In genomic region chr2:73526691-73527090, GRCm38 (mm10) we compare ENCODE assay signal across 8 mouse cellular contexts. TPM values are rescaled to one million over a fixed set of nuclear protein-coding genes. Genes with fewer than 3 reads are reported as not detected.
DNase-seq lines count a peak whose midpoint lies in the region; ATAC-seq and TF ChIP-seq lines count a peak whose summit lies in the region.

No protein-coding gene starts in this region.

- no peak for TF ChIP-seq POLR2A in spleen, adult 2 months (IDR thresholded peaks at IDR 0.05; ENCODE audit: low read depth, low read length)

- ATAC-seq in limb, embryonic 11.5 days (ENCODE audit: insufficient number of reproducible peaks, low FRiP score, low TSS enrichment, low read depth), result no peak
- ATAC-seq in megakaryocyte-erythroid progenitor cell, adult 5-6 weeks (replicated peaks; ENCODE audit: low FRiP score, low TSS enrichment, poor library complexity, severe bottlenecking), result no peak
- ATAC-seq in erythroid progenitor cell, adult 5-6 weeks (replicated peaks; ENCODE audit: low FRiP score, poor library complexity, severe bottlenecking), result no peak

- TF ChIP-seq CTCF in spleen, adult 2 months (IDR thresholded peaks at IDR 0.05; ENCODE audit: extremely low read depth, insufficient read depth, insufficient read length, insufficient replicate concordance), result no peak

- peaks cover 2% of the 10 kb centered on the region; the same call in 1 of the 2 replicates for H3K4me1 ChIP-seq in spleen, adult 2 months (ENCODE audit: control insufficient read depth, insufficient read depth, insufficient read length)
- peaks cover 33% of the 10 kb centered on the region for H3K4me1 ChIP-seq in limb, embryonic 11.5 days (ENCODE audit: control insufficient read depth, insufficient read depth, low read length)

- 50% methylated on average over 9 of the region's 9 CpGs for WGBS in spleen, adult 2 months
- WGBS in limb, embryonic 11.5 days, result 78% methylated on average over 9 of the region's 9 CpGs

- H3K9ac ChIP-seq in limb, embryonic 11.5 days (ENCODE audit: low read length), result no peak overlapping the region

- H3K4me2 ChIP-seq in limb, embryonic 11.5 days (ENCODE audit: low read depth, severe bottlenecking), result peak overlapping the region; percentile 18; the same call in 1 of the 2 replicates

- H3K9me3 ChIP-seq in limb, embryonic 11.5 days (ENCODE audit: control insufficient read depth, low read length), result no peaks in the 10 kb centered on the region

- 0 out of 2 replicates have a peak overlapping the region, but pooled peaks have one; percentile 0 for H3K27ac ChIP-seq in spleen, adult 2 months (ENCODE audit: insufficient read depth, low read length)
- H3K27ac ChIP-seq in limb, embryonic 11.5 days (replicated peaks; ENCODE audit: low read depth, low read length), result no peak overlapping the region

- H3K36me3 ChIP-seq in spleen, adult 2 months (ENCODE audit: control insufficient read depth, insufficient read depth, low read length), result no peaks in the 10 kb centered on the region
- H3K36me3 ChIP-seq in limb, embryonic 11.5 days (ENCODE audit: control insufficient read depth, insufficient read depth, low read length), result no peaks in the 10 kb centered on the region

- H3K27me3 ChIP-seq in spleen, adult 2 months (ENCODE audit: control insufficient read depth, insufficient read depth, low read length), result peaks cover 11% of the 10 kb centered on the region
- H3K27me3 ChIP-seq in limb, embryonic 11.5 days (ENCODE audit: control insufficient read depth, insufficient read depth, low read length), result no peaks in the 10 kb centered on the region

- no peak overlapping the region for H3K4me3 ChIP-seq in spleen, adult 2 months (ENCODE audit: extremely low read depth, insufficient read depth, insufficient read length)
- no peak overlapping the region for H3K4me3 ChIP-seq in limb, embryonic 11.5 days (ENCODE audit: low read depth, low read length)

- DNase-seq in spleen, adult 2 months (ENCODE audit: low read depth in 1 of 2, low spot score in 2 of 2), result no peak
- no peak for DNase-seq in spleen, adult 12 weeks (ENCODE audit: low spot score)
- peak; percentile 98 for DNase-seq in heart, adult 11 months
- no peak for DNase-seq in limb, embryonic 11.5 days (ENCODE audit: low spot score)
- no peak for DNase-seq in right cerebral cortex, adult 18-20 months
- no peak for DNase-seq in thymus, postnatal 0 days (ENCODE audit: low spot score)

RNA-seq across cellular contexts. Expression of gene Wipf1, which starts 2.8 kb away (rescaled TPM):
- 58.7 and 72.8 TPM in 2 replicates for polyA plus RNA-seq in spleen, adult 2 months (2012; rRNA removed)
- 21.8 and 24.1 TPM in 2 replicates for polyA plus RNA-seq in limb, embryonic 11.5 days (2014; fragmentation: Nextera tagmentation; extraction: Ambion mirVana)
- 7.7 and 14.0 TPM in 2 replicates for total RNA-seq in megakaryocyte-erythroid progenitor cell, adult 5-6 weeks (2014; fragmentation: Nextera tagmentation)
- total RNA-seq in megakaryocyte-erythroid progenitor cell, adult 5-6 weeks (2017), result 3.9 and 9.6 TPM in 2 replicates
- 12.6 and 13.3 TPM in 2 replicates for total RNA-seq in erythroid progenitor cell, adult 5-6 weeks (2015; ENCODE audit: low replicate concordance)
- 3.6 and 3.7 TPM in 2 replicates for total RNA-seq in erythroid progenitor cell, adult 5-6 weeks (2017; ENCODE audit: low replicate concordance)
- polyA plus RNA-seq in thymus, postnatal 0 days (2015; fragmentation: Nextera tagmentation; extraction: Ambion mirVana), result 22.2 and 25.1 TPM in 2 replicates

RNA-seq across cellular contexts. Expression of gene Chrna1, which starts 53.4 kb away (rescaled TPM):
- not detected in 2 replicates for polyA plus RNA-seq in spleen, adult 2 months (2012; rRNA removed)
- 2.9 and 3.5 TPM in 2 replicates for polyA plus RNA-seq in limb, embryonic 11.5 days (2014; fragmentation: Nextera tagmentation; extraction: Ambion mirVana)
- 0.28 TPM in 1 of 2 replicates, not detected in the other for total RNA-seq in megakaryocyte-erythroid progenitor cell, adult 5-6 weeks (2014; fragmentation: Nextera tagmentation)
- total RNA-seq in megakaryocyte-erythroid progenitor cell, adult 5-6 weeks (2017), result not detected in 2 replicates
- 0.84 and 1.4 TPM in 2 replicates for total RNA-seq in erythroid progenitor cell, adult 5-6 weeks (2015; ENCODE audit: low replicate concordance)
- total RNA-seq in erythroid progenitor cell, adult 5-6 weeks (2017; ENCODE audit: low replicate concordance), result not detected in 2 replicates
- 0.42 and 0.58 TPM in 2 replicates for polyA plus RNA-seq in thymus, postnatal 0 days (2015; fragmentation: Nextera tagmentation; extraction: Ambion mirVana)
